Mouse (Mus musculus): ENCODE results near the gene Tpra1. TPM values are rescaled to one million over a fixed set of nuclear protein-coding genes. Genes with fewer than 3 reads are reported as not detected.

Gene Tpra1
- polyA plus RNA-seq, 1 experiment from 2014 or later = 57.2 TPM

DNA sequence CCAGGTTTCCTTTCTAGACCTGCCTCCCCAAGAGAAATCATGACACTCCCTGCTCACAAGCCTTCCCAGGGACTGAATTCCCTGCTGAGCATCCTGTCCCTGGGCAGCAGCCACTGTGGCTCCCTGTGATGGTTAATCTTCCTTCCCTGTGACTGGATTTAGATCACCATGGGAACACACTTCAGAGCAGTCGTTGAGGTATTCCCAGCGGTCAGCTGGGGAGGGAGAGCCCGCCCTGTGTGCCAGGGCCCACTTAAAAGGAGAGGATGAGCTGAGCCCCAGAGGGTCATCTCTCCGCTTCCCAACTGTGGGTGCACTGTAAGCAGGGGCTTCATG is 35.1 kb downstream of the Tpra1 start:
- Histone ChIP-seq H3K27me3 (ENCODE audit: control insufficient read depth, insufficient read depth, low read length) (peaks cover 3% of the 10 kb centered on the region; the same call in 1 of the 2 replicates), H3K36me3 (ENCODE audit: control insufficient read depth, insufficient read depth, low read length) (no peaks in the 10 kb centered on the region), H3K9me3 (ENCODE audit: control insufficient read depth, low read length) (no peaks in the 10 kb centered on the region), H3K9ac (ENCODE audit: low read depth, low read length) (no peak overlapping the region), H3K4me3 (ENCODE audit: low read length) (no peak overlapping the region), H3K4me1 (ENCODE audit: control insufficient read depth, insufficient read depth, low read length) (peaks cover 10% of the 10 kb centered on the region; the same call in 1 of the 2 replicates), H3K4me2 (replicated peaks; ENCODE audit: low read depth, low read length) (no peak overlapping the region), H3K27ac (ENCODE audit: low read depth, low read length) (no peak overlapping the region)
- ATAC-seq (ENCODE audit: low FRiP score, low TSS enrichment) = no peak
- WGBS = 58% methylated on average over 4 of the region's 4 CpGs

DNA sequence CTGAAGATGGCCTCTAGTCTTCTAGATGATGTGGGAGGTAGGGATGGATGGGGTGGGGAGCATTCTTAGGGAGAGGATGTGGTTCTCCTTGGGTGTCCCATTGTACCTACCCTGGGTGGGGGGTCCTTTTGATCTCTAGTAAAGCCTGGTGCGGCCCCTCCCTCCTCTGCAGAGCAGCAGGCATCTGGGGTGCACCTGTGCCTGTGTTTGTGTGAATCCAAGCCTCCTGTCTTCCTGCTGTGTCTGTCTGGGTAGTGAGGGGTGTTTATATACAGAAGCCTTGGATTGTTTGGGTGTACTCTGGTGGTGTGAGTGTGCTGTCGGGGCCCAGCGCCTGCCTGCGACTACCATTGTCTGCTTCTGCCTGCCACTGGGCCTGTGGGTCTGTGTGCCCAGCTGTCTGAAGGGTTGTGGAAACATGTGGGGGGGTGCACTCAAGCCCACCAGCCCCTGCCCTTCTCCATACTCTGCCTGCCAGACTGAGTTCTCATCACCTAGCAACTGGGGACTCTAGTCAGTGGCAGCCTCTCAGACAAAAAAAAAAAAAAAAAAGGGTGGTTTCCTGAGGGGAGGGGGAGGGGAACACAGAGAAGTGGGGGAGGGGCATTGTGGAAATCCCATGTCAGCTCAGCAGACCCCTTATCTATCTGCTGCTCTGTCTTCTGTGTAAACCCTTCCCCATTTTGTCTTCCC is 36.1 kb downstream of the Tpra1 start:
- Histone ChIP-seq H3K36me3 (ENCODE audit: control insufficient read depth, insufficient read depth, low read length) (no peaks in the 10 kb centered on the region), H3K9me3 (ENCODE audit: control insufficient read depth, low read length) (no peaks in the 10 kb centered on the region), H3K4me2 (replicated peaks; ENCODE audit: low read depth, low read length) (no peak overlapping the region), H3K9ac (ENCODE audit: low read depth, low read length) (no peak overlapping the region), H3K4me1 (ENCODE audit: control insufficient read depth, insufficient read depth, low read length) (peaks cover 10% of the 10 kb centered on the region; the same call in 1 of the 2 replicates), H3K27me3 (ENCODE audit: control insufficient read depth, insufficient read depth, low read length) (peaks cover 3% of the 10 kb centered on the region; the same call in 1 of the 2 replicates), H3K4me3 (ENCODE audit: low read length) (no peak overlapping the region), H3K27ac (ENCODE audit: low read depth, low read length) (no peak overlapping the region)
- WGBS = 67% methylated on average over 4 of the region's 4 CpGs
- no peak for ATAC-seq (ENCODE audit: low FRiP score, low TSS enrichment)

DNA sequence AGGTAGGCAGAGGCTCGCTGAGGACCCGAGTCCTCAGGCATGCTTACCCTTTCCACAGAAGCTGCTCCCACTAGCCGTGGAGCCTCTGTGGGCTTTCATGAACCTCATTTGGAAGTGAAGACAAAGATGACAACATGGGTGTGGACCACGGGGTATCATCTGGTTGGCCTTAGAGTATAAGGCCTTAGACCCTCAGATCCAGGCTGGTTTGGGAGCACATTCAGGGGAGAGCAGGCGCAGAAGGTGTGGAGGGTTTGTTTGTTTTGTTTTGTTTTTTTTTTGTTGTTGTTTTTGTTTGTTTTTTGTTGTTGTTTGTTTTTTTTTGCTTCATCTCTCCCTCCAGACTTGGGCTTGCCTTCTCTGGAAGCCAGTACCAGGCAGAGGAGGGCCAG is 36.6 kb downstream of the Tpra1 start:
- peaks cover 10% of the 10 kb centered on the region; the same call in 1 of the 2 replicates for H3K4me1 ChIP-seq (ENCODE audit: control insufficient read depth, insufficient read depth, low read length)
- no peak for ATAC-seq (ENCODE audit: low FRiP score, low TSS enrichment)
- no peaks in the 10 kb centered on the region for H3K9me3 ChIP-seq (ENCODE audit: control insufficient read depth, low read length)
- H3K27ac ChIP-seq (ENCODE audit: low read depth, low read length) = no peak overlapping the region
- no peaks in the 10 kb centered on the region for H3K36me3 ChIP-seq (ENCODE audit: control insufficient read depth, insufficient read depth, low read length)
- H3K9ac ChIP-seq (ENCODE audit: low read depth, low read length) = no peak overlapping the region
- no peak overlapping the region for H3K4me3 ChIP-seq (ENCODE audit: low read length)
- no peak overlapping the region for H3K4me2 ChIP-seq (replicated peaks; ENCODE audit: low read depth, low read length)
- peaks cover 3% of the 10 kb centered on the region; the same call in 1 of the 2 replicates for H3K27me3 ChIP-seq (ENCODE audit: control insufficient read depth, insufficient read depth, low read length)
- WGBS = 75% methylated on average over 5 of the region's 5 CpGs

DNA sequence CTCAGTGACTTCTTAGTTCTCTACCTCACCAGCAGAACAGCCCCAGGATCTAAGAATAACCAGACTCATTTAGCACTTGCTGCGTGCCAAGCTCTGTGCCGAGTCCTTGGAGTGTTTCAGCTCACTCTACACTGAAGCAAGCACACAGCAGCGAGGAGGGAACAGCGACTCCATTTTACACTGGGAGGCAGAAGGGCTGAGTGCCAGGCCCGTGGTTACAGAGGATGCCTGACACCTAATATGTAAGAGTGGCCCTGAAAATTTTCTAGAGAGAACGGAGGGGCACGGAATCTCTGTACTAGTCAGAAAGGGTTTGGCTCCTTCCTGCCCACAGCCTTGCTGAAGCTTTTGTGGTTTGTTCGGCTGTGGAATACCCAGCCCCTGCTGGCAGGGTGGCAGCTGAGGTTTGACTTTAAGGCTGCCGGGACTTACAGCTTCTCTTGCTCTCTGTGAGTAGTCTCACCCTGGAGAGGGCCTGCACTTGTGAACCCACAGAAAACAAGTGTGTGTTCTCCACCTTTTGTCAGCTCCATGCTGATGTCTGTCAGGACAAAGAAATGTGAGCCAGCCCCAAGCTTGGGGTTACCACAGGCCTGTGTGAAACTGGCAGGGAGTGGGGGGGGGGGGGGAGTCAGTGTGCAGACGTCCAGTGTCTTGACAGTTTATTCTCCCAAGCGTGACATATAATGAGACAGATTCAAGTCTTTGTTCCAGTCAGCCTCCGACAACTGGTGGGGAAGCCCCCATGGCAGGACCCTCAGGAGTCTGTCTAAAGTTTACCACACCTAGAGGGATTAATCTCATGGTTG is 37.4 kb downstream of the Tpra1 start:
- no peaks in the 10 kb centered on the region for H3K9me3 ChIP-seq (ENCODE audit: control insufficient read depth, low read length)
- H3K9ac ChIP-seq (ENCODE audit: low read depth, low read length) = no peak overlapping the region
- H3K27me3 ChIP-seq (ENCODE audit: control insufficient read depth, insufficient read depth, low read length) = peaks cover 2% of the 10 kb centered on the region; the same call in 1 of the 2 replicates
- ATAC-seq (ENCODE audit: low FRiP score, low TSS enrichment) = no peak
- H3K36me3 ChIP-seq (ENCODE audit: control insufficient read depth, insufficient read depth, low read length) = no peaks in the 10 kb centered on the region
- H3K4me1 ChIP-seq (ENCODE audit: control insufficient read depth, insufficient read depth, low read length) = peaks cover 3% of the 10 kb centered on the region; the same call in 1 of the 2 replicates
- H3K27ac ChIP-seq (ENCODE audit: low read depth, low read length) = no peak overlapping the region
- H3K4me2 ChIP-seq (replicated peaks; ENCODE audit: low read depth, low read length) = no peak overlapping the region
- WGBS = 61% methylated on average over 12 of the region's 12 CpGs
- H3K4me3 ChIP-seq (ENCODE audit: low read length) = no peak overlapping the region

GRCm38 (mm10) chr6:88940090-88940916 is 38.3 kb downstream of the Tpra1 start:
- Histone ChIP-seq H3K4me1 (ENCODE audit: control insufficient read depth, insufficient read depth, low read length) (no peaks in the 10 kb centered on the region), H3K9me3 (ENCODE audit: control insufficient read depth, low read length) (no peaks in the 10 kb centered on the region), H3K27me3 (ENCODE audit: control insufficient read depth, insufficient read depth, low read length) (no peaks in the 10 kb centered on the region), H3K27ac (ENCODE audit: low read depth, low read length) (no peak overlapping the region), H3K9ac (ENCODE audit: low read depth, low read length) (no peak overlapping the region), H3K4me2 (replicated peaks; ENCODE audit: low read depth, low read length) (no peak overlapping the region), H3K4me3 (ENCODE audit: low read length) (no peak overlapping the region), H3K36me3 (ENCODE audit: control insufficient read depth, insufficient read depth, low read length) (no peaks in the 10 kb centered on the region)
- 75% methylated on average over 9 of the region's 9 CpGs for WGBS
- ATAC-seq (ENCODE audit: low FRiP score, low TSS enrichment) = no peak

DNA sequence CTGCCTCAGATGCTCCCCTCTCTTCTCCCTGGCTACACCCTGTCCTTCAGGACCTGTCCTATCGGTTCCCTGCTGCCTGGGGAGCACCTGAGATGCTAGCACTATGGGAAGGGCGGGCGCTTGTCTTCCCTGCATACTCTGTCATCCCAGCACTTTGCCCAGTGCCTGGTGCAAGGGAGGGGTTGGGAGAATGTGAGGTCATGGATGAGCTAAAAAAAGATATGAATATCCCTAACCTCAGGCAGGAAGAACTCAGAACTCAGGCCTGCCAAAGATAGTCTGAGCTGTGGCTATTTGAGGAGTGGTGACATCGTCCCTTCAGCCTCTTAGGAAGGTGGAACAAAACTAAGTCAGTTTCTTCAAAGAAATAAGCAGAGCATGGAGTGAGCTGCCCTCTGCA is 39.6 kb downstream of the Tpra1 start:
- H3K4me3 ChIP-seq (ENCODE audit: low read length) = no peak overlapping the region
- no peak; the same call in 1 of the 2 replicates for ATAC-seq (ENCODE audit: low FRiP score, low TSS enrichment)
- H3K9me3 ChIP-seq (ENCODE audit: control insufficient read depth, low read length) = no peaks in the 10 kb centered on the region
- H3K4me2 ChIP-seq (replicated peaks; ENCODE audit: low read depth, low read length) = no peak overlapping the region
- H3K36me3 ChIP-seq (ENCODE audit: control insufficient read depth, insufficient read depth, low read length) = no peaks in the 10 kb centered on the region
- WGBS = 66% methylated on average over 4 of the region's 4 CpGs
- no peak overlapping the region for H3K9ac ChIP-seq (ENCODE audit: low read depth, low read length)
- H3K4me1 ChIP-seq (ENCODE audit: control insufficient read depth, insufficient read depth, low read length) = no peaks in the 10 kb centered on the region
- H3K27ac ChIP-seq (ENCODE audit: low read depth, low read length) = no peak overlapping the region
- no peaks in the 10 kb centered on the region for H3K27me3 ChIP-seq (ENCODE audit: control insufficient read depth, insufficient read depth, low read length)

GRCm38 (mm10) chr6:88942595-88942994 is 40.5 kb downstream of the Tpra1 start:
- no peak overlapping the region for H3K4me2 ChIP-seq (replicated peaks; ENCODE audit: low read depth, low read length)
- H3K9ac ChIP-seq (ENCODE audit: low read depth, low read length) = no peak overlapping the region
- H3K4me1 ChIP-seq (ENCODE audit: control insufficient read depth, insufficient read depth, low read length) = no peaks in the 10 kb centered on the region
- H3K27me3 ChIP-seq (ENCODE audit: control insufficient read depth, insufficient read depth, low read length) = no peaks in the 10 kb centered on the region
- no peak for ATAC-seq (ENCODE audit: low FRiP score, low TSS enrichment)
- no peak overlapping the region for H3K4me3 ChIP-seq (ENCODE audit: low read length)
- WGBS = 49% methylated on average over 8 of the region's 8 CpGs
- no peak overlapping the region for H3K27ac ChIP-seq (ENCODE audit: low read depth, low read length)
- H3K9me3 ChIP-seq (ENCODE audit: control insufficient read depth, low read length) = no peaks in the 10 kb centered on the region
- no peaks in the 10 kb centered on the region for H3K36me3 ChIP-seq (ENCODE audit: control insufficient read depth, insufficient read depth, low read length)

DNA sequence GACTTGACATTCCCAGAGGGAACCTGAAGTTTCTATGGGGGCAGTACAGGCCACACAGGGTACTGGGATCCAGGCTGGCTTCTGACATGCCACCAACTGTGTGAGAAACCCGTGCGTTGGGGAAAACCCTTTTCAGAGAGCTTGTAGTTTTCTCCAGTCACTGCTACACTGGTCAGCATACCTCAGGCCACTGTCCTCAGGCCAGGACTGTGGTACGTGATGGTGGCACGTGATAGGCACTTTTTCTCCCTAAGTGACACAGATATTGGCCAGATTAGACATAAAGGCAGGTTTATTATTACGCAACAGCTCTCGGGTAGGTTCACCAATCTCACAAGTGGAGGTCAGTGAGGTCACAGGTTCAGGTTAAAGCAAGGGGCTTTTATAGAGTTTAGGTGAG is 41.6 kb downstream of the Tpra1 start:
- no peaks in the 10 kb centered on the region for H3K36me3 ChIP-seq (ENCODE audit: control insufficient read depth, insufficient read depth, low read length)
- 76% methylated on average over 6 of the region's 6 CpGs for WGBS
- H3K9ac ChIP-seq (ENCODE audit: low read depth, low read length) = no peak overlapping the region
- no peak overlapping the region for H3K27ac ChIP-seq (ENCODE audit: low read depth, low read length)
- no peaks in the 10 kb centered on the region for H3K9me3 ChIP-seq (ENCODE audit: control insufficient read depth, low read length)
- H3K4me2 ChIP-seq (replicated peaks; ENCODE audit: low read depth, low read length) = no peak overlapping the region
- H3K4me3 ChIP-seq (ENCODE audit: low read length) = no peak overlapping the region
- no peaks in the 10 kb centered on the region for H3K4me1 ChIP-seq (ENCODE audit: control insufficient read depth, insufficient read depth, low read length)
- no peaks in the 10 kb centered on the region for H3K27me3 ChIP-seq (ENCODE audit: control insufficient read depth, insufficient read depth, low read length)
- ATAC-seq (ENCODE audit: low FRiP score, low TSS enrichment) = no peak
